Mouse (Mus musculus) embryo, embryonic 11.5 days (tissue): Measurements from ENCODE around the gene Lrtm2.
"Not testable (repeated sequence)": the region's sequence is repeated elsewhere in the genome, so short reads cannot be mapped to it uniquely, and the experiment has no call there.

Experiments
- DNase-seq: peaks from one replicate; pipeline ENCODE4 v3.0.0-alpha.2; 2012; ENCODE audit warnings: low read depth, low spot score

The Lrtm2 gene

GRCm38 (mm10) chr6:119330506-119330905 is at the start of gene Lrtm2:
Lrtm2 (minus strand) TSS chr6:119330766.
- DNase-seq, result no peak

DNA sequence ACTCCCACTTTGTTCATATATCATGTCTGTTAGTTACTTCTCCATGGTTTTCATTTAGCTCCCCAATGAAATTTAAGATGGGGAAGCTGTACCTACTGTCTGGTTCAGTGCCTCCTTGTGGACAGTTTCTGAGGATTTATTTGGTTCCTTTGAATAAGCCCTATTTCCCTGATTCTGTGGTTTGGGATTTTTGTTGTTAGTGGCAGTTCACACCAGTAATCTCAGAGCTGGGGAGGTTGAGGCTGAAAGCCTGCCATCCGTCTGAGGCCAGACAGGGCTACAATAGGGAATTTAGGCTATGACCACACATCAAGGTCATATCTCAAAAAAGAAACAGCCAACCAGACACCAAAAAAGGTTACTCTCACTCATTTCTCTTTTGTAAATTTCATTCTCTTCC is 48.1 kb upstream of the Lrtm2 start:
- no peak for DNase-seq

DNA sequence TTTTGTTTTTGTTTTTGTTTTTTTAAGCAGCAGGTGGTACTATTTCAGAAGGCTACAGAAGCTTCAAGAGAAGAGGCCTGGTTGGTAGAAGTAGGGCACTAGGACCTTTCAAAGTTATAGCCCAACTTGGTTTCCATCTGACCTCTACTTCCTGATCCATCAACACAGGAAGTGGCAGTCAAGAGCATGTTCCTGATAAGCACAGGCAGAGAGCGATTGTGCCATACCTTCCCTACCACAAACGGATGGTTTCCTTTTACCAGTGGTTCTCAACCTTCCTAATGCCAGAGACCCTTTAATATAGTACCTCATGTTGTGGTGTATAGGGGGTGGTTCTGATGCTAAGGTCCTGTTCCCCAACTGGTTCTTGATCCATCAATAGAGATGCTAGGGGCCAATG is 47.0 kb upstream of the Lrtm2 start:
- DNase-seq, result no peak

- no peak for DNase-seq
Measured at GRCm38 (mm10) chr6:119375035-119375434, 44.5 kb upstream of the Lrtm2 start.

DNA sequence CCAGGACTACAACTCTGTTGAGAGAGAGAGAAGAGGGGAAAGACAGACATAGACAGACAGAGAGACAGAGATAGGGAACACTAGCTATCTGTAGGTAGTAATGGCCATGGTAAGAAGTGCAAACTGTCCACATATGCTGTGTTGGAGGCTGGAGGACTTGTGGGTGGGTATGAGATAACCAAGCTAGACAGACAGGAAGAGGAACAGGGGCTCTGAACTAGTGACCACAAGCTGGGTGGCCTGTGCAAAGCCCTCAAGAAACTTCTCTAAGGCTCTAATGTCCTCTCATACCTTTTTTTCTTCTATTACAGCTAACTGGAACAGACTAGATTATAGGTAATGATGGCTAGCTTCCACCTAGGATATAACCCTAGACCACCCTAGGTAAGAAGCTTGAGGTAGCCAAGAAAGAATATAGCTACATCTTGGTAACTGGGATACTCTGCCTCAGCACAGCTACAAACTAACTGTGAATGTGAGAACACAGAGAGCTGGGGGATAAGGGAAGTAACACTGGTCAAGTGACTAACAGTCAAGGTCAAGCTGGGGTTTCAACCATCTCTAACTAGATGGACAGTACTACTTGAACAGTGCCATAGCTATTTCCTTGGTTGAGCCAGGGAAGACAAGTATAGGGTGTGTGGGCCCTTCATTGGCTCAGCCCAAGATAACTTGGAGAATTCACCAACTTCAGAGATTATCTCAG is 42.6 kb upstream of the Lrtm2 start:
- no peak for DNase-seq

- no peak for DNase-seq
Measured at GRCm38 (mm10) chr6:119372237-119372636, 41.7 kb upstream of the Lrtm2 start.

GRCm38 (mm10) chr6:119371624-119372023 is 41.1 kb upstream of the Lrtm2 start:
- DNase-seq, result no peak

DNA sequence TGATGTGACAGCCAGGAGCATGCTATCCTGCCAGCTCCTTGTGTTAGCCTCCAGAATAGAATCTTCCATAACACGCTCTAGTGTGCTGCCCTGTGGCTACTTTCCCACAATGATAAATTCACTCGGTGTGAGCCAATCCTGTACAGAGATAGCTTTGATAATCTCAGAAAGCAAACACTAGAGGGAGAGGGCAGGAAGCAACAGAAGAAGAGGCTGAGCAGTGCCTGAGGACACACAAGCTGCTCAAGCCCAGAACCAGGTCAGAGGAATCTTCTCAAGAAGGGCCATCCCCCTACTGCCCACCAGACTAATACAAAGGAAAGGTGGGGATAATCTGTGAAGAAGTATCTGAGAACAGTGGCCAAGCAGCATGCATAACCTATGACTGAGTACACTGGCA is 36.8 kb upstream of the Lrtm2 start:
- no peak for DNase-seq

- not testable (repeated sequence) for DNase-seq
Measured at GRCm38 (mm10) chr6:119366800-119367199, 36.2 kb upstream of the Lrtm2 start.

DNA sequence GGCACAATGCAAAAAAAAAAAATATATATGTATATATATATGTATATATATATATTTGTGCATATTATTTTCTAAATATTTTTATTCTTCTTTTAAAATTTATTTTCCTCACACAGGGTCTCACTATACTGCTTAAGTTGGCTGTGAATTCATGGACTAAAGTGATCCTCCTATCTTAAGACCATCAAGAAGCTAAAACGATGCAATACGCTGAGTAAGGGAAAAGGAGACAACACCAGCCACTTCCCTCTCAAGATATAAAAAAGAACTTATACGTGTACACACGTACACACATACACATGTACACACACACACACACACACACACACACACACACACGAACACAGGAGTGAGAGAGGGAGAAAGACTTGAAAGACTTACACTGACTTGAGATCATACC is 33.0 kb upstream of the Lrtm2 start:
- DNase-seq, result no peak

DNA sequence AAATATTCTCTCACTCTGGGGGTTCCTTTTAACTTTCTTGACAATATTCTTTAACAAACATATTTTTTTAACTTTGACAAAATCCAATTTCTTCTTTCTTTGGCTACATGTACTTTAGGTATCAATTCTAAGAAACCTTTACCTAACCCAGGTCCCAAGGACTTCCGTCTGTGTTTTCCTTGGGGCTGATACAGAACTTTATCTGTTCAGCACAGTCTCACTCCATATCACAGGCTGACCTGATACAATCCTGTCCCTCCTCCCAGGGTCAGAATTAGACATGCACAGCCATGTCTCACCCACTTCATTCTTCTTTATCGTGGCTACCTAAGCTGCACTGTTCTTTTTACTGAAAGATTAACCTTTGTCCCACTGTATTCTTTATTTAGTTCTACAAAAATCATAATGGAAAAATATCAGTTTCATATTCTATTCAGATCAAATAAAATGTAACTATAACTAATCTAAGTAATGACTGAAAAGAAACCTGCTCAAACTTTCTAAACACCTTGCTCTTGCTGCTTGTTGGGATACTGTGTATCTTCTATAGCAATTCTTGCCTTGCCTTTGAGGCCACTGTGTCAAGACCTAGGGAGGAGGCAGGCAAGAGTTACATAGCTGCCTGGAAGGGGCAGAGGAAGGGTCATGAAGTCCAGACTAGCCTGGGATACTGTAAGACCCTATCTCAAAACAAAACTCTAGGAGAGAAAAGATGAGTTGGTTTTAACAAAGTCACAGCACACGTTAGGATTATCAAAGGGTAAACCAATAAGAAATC is 30.5 kb upstream of the Lrtm2 start:
- no peak for DNase-seq

- not testable (repeated sequence) for DNase-seq
Measured at GRCm38 (mm10) chr6:119360250-119360649, 29.7 kb upstream of the Lrtm2 start.

GRCm38 (mm10) chr6:119358020-119358571 is 27.5 kb upstream of the Lrtm2 start:
- DNase-seq, result no peak

DNA sequence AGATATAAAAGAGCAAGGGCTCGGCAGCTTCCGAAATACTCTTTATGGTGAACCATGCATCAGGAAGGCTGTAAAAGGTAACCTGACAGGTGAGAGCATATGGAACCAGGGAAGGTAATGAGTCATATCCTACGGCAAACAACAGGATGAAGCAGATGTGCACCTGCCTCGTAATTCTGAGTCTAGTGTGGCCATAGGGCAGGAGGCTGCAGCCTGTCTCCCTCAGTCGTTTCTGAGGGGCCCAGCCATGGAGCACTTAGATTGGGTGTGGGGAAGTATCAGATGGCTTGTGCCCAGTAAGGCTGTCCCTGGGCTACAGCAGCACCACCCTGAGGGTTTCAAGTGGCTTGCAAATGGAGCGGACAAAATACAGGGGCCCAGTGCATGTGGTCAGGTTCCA is 21.9 kb upstream of the Lrtm2 start:
- no peak for DNase-seq

- DNase-seq, result no peak
Measured at GRCm38 (mm10) chr6:119351656-119352055, 21.1 kb upstream of the Lrtm2 start.

DNA sequence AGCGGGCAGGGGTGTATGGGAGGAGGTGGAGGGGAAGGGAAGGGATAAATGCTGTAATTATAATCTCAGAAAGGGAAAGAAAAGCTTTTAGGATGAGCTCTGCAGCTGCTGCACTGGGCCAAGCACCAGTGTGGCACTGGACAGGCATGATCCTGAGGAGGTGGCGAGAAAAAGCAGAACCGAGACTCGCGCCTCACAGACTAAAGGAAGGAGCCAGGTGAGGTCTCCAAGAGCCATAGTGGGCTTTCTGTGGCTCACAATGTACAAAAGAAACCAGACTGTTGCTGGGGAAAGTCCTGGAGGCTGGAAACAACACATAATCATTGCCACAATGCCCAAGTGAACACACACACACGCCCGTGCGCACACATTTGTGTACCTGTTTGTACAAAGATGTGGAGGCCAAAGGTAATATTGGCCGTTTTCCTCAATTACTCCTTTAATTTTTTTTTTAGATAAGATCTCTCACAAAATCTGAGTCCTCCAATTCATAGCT is 20.2 kb upstream of the Lrtm2 start:
- DNase-seq, result no peak

DNA sequence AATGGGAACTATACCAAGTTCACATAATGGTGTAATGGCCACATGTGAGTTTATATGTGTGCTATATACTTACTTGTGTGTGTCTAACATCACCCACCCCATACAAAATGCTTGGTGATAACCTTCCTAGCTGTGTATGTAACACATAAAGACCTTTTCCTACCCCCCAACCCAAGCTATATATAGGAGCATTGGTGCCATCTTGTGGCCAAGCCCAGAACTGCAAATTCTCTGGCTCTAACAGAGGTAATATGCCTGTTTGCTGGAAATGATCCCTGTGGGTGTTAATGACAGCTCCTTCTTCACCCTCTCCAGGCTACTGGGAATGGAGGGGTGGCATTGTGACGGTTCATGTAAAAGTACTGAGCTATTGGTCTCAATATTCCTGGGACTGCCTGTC is 17.7 kb upstream of the Lrtm2 start:
- peak; percentile 73 for DNase-seq

- DNase-seq, result no peak
Measured at GRCm38 (mm10) chr6:119347813-119348212, 17.2 kb upstream of the Lrtm2 start.

DNA sequence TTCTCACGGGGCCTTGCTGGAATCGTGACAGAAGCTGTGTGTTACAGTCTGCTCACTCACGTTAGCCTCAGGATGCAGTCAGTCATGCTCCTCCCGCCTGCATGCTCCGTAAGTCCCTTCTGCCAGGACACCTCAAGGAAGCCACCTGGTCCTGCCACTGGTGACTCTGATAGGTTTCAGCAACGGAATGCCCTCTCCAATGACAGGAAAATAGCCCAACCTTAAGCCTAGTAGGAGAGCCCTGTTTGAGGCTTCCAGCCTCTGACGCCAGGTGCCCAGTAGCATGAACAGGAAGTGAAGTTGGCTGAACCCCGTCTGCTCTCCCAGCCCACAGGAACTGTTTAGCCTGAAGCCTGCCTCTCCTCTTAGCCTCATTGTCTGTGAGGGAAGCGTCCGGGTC is 15.7 kb upstream of the Lrtm2 start:
- no peak for DNase-seq

DNA sequence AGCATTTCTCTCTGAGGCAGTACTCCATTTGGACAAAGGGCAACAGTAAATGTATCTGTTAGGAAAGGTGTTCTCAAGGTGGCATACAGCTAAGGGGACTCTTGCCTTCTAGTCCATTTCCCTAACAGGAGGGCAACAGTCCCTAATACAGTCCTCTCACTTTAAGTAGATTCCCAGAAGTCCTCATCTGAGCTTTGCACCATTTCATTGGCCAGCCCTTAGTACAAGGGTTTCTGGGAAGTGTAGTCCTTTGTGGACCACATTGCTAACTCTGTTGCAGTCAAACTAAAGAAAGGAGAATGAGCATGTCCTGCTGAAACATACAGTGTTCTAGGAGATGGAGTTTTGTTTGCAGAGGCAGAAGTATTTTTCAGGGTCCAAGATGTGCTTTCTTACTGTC is 10.8 kb upstream of the Lrtm2 start:
- DNase-seq, result no peak

DNA sequence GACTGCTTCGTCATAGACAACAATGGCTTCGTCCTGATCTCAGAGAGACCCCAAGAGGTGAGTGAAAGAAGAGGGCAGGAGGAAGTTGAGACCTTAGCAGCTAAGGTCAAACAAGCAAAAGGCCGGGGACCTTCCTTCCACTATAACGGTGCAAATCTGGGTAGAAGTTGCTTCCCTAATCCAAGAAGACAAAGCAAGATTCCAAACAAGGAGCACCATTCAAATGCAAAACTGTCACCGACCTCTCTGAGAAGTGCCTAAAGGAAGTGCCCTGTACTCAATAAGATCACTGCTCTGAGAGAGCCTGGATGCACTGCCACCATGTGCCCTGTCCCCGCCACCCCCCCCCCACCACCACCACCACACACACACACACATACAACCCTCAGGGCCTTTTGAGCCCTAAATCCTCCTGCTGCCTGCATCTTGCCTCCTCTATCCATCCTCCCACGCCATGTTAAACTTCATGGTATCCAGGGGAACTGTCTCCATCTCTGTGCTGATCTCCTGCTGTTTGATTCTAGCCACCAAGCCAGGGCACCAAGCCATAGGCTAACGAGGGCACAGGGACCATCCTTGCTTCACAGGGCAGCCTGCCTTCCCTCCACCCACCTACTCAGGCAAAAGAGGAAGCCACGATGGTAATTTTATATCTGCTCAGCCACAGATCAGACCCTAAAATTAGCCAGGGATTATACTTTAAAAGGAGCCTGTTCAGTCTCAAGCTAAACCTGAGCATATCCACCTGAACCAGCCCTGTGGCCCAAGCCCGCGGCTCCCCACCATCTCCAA is 7.8 kb upstream of the Lrtm2 start:
- DNase-seq, result no peak

DNA sequence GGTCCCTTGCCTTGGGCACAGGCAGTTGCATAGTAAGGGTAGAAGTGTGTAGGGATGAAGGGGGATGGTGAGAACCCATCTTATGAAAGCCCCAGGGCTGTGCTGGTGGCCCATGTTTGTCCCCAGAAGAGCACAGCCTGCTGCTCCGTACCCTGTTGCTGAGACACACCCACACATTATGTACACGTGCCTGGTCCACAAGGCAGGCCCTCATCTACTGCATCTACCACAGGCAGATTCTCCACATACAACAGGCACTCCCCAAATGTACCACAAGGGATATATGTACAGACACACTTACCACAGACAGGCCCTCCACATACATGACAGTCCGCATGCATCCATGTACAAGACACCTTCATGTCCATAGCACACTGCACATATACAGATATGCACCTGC is 6.7 kb upstream of the Lrtm2 start:
- no peak for DNase-seq
